Mouse (Mus musculus): Measurements from ENCODE around the gene Ankle2. TPM values are rescaled to one million over a fixed set of nuclear protein-coding genes. Genes with fewer than 3 reads are reported as not detected.

The Ankle2 gene
- total RNA-seq, 4 experiments from 2014 or later, result 44.0 to 55.5 (median 52.7) TPM

DNA sequence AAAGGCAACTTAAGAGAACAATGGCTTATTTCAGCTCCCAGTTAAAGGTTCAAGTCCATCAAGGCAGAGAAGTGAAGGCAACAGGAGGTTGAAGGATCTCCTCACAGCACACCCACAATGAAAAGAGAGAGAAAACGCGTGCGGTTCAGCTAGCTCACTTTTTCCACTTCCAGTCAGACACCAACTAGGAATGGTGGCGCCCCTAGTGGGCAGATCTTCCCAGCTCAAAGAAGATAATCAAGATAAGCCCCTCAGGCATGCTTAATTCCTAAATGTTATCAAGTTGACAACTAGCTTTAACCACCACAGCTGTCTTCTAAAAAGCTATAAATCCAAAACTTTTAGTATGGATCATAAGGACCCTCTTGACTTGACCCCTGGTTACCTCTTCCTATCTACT lies 53.7 kb downstream of the Ankle2 start:
- DNase-seq, result no peak

DNA sequence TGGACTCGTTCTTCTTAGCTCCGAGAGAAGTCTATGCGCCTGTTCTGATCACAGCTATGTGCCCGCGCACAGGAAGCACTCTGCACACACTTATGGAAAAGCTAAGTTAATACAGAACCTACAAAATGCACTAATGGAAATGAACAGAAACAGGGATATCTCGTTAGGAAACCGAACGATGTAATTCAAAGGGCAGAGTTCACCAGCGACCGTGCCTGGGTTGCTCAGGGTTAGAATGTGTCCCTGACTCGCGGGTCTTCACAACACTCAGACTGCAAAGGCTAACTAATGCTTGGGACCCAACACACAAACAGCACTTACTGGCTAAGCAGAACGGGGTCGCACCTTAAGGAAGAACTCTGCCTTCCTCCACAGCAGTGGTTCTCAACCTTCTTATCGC lies 54.4 kb downstream of the Ankle2 start:
- DNase-seq, result no peak

DNA sequence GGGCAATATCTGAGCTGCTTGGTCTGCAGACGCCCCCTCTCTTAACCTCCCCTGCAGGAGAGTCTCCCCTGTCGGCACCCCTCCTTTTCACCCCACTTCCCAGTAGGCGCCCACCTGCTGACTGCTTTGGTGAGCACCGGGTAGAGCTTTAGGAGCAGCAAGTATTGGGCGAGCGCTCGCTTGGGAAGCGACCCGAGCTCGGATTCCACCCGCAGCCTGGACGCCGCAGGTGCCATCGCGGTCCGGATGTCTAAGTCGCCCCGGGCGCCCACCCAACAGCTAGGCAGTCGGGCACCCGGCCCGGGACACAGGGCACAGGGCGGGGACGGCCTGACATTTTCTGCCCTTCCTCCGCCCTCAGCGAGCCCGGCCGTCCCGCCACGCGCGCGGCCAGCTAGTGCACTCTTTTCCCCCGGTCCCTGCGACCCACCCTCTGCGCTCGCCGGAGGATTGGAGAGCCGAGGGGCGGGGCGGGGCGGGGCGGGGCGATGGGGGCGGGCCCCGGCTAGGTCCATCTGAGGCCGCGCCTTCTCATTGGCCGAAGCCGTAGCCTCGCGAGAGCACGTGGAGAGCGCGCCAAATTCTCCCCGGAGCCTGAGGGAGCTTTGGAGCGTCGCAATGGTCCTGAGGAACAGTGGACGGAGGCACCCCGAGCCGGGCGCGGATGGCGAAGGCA lies 55.1 kb downstream of the Ankle2 start, which contains the start of the genes Pxmp2 and Pole:
Gene Pxmp2 (minus strand): TSS at position 417 of the 676 bp plus-strand sequence.
Gene Pole (plus strand): TSS at position 537 of the 676 bp plus-strand sequence.
- DNase-seq, result peak; percentile 85

DNA sequence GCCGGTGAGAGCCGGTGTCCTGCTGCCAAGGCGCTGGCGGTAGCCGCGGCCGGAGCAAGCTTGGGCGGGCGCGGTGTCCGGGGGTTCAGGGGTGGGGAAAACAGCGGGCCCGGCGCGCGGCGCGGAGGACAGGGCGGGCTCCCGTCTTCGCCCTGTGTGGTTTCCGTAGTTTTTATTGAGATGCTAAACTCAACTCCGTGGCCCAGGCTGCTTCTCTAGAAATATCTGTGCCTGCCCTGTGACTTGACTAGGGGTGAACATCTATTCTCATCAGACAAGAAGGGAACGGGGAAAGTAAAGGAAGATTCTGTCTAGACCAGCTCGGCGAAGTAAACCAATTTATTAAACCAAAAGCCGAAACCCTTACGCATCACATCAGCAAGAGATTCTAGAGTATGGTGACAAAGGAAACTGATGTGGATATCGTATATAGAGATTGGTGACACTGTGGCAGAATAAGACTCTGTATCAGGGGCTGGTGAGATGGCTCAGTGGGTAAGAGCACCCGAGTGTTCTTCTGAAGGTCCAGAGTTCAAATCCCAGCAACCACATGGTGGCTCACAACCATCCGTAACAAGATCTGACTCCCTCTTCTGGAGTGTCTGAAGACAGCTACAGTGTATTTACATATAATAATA lies 55.8 kb downstream of the Ankle2 start:
- DNase-seq, result no peak

DNA sequence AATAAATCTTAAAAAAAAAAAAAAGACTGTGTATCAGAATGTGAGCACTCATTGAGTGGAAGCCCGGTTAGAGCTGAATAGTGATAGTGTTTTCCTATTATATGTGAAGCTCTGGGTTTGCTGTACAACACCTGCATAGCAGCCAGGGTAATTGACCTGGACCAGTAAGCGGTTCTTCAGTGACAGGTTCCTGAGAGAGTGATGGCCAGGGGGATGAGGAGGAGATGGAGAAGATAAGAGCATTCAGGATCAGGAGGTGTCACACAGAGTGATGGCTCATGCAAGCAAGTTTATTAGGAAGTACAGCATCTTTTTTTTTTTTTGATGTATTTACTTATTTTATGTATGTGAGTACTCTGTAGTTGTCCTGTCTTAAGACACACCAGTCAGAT lies 56.3 kb downstream of the Ankle2 start:
- DNase-seq, result no peak

DNA sequence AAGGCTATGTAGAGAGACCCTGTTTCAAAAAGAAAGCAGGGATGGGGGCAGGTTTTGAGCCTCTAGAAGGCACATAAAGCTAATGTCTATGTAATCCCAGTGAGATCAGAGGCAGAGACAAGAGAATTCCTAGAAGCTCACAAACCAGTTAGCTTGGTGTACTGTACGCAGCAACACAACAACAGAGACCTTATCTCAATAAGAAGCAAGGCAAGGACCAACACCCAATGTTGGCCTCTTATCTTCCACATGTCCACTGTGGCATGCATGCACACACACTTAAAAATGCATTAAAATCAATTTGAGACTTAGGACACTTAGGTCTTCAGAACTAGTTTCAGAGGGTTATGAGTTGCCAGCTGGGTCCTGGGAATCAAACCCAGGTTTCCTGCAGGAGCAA lies 60.8 kb downstream of the Ankle2 start:
- no peak for DNase-seq

DNA sequence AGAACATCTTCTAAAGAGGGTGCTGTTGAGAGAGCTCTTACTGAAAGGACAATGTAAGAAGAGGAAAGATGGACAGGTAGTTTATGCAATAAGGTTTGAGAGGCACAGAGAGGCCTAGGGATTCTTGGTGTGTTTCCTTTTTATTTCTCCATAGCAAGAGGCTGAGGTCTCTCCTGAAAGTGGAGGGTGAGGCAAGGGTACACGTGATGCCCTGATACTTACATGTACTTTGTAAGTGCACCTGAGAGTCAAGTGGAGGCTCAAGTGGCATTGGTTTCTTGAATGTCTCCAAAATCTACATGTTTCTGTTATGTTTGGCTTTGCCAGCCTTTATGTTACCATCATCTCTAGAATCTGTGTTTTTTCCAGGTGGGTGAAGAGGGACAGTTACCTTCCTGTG lies 65.8 kb downstream of the Ankle2 start:
- DNase-seq, result no peak

DNA sequence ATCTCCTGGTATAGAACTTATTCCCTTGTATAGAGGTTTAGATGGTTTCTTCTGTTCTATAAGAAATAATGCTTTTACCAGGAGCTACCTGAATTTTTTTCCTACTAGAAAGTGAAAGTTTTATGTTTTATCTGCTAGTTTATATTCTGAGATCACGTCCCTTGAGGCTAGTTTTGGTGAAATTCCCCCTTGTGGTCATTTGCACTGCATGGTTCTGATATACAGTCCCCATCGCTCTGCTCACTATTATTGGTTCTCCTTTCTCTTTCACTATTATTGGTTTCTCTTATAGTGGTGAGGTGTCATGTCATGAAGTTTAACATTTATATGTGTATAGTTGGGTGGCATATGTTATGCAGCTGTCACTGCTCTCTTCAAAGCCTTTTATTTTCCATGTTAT lies 69.8 kb downstream of the Ankle2 start:
- no peak for DNase-seq

Other genes starting within 250 kb of the Ankle2 start
- 10 to 100 TPM; 20.6 to 45.8 (median 33.3) TPM for gene Zfp932, start 234.5 kb upstream of the Ankle2 start, total RNA-seq (2022)
- 10 to 100 TPM in 1 of 4 experiments, 1 to 10 TPM in 3; 6.7 to 19.1 (median 8.3) TPM for gene Gm17655, start 158.5 kb upstream of the Ankle2 start, total RNA-seq (2022)
- gene Gm35315, start 136.6 kb upstream of the Ankle2 start, total RNA-seq (2022), result 1 to 10 TPM in 2 of 4 experiments, under 1 TPM in 2; 0.52 to 2.7 (median 1.6) TPM
- gene Plcxd1, start 131.0 kb upstream of the Ankle2 start, total RNA-seq (2022), result under 1 TPM in 3 of 4 experiments, not detected in 1; 0.10 to 0.83 (median 0.22) TPM
- gene Gtpbp6, start 122.8 kb upstream of the Ankle2 start, total RNA-seq (2022), result 10 to 100 TPM; 58.4 to 73.9 (median 65.9) TPM
- 1 to 10 TPM; 5.7 to 9.0 (median 7.7) TPM for gene Zfp605, start 120.9 kb upstream of the Ankle2 start, total RNA-seq (2022)
- 10 to 100 TPM; 25.6 to 46.9 (median 37.0) TPM for gene Chfr, start 95.2 kb upstream of the Ankle2 start, total RNA-seq (2022)
- 10 to 100 TPM; 41.4 to 51.2 (median 47.0) TPM for gene Golga3, start 54.3 kb upstream of the Ankle2 start, total RNA-seq (2022)
- gene Pgam5, start 38.9 kb downstream of the Ankle2 start, total RNA-seq (2022), result 10 to 100 TPM; 49.0 to 59.0 (median 56.8) TPM
- 10 to 100 TPM in 1 of 4 experiments, 1 to 10 TPM in 3; 6.2 to 15.7 (median 9.6) TPM for gene Pxmp2, start 55.2 kb downstream of the Ankle2 start, total RNA-seq (2022)
- gene Pole, start 55.3 kb downstream of the Ankle2 start, total RNA-seq (2022), result 1 to 10 TPM; 2.8 to 3.6 (median 3.1) TPM
- 1 to 10 TPM; 1.1 to 2.2 (median 1.5) TPM for gene P2rx2, start 112.2 kb downstream of the Ankle2 start, total RNA-seq (2022)
- gene Lrcol1, start 113.7 kb downstream of the Ankle2 start, total RNA-seq (2022), result not detected
- 10 to 100 TPM; 62.7 to 87.3 (median 75.5) TPM for gene Fbrsl1, start 217.5 kb downstream of the Ankle2 start, total RNA-seq (2022)